Mouse (Mus musculus): ENCODE measurements around the gene Gm2956.
"Not testable (repeated sequence)": the region's sequence is repeated elsewhere in the genome, so short reads cannot be mapped to it uniquely, and the experiment has no call there.

Gm2956 gene

DNA sequence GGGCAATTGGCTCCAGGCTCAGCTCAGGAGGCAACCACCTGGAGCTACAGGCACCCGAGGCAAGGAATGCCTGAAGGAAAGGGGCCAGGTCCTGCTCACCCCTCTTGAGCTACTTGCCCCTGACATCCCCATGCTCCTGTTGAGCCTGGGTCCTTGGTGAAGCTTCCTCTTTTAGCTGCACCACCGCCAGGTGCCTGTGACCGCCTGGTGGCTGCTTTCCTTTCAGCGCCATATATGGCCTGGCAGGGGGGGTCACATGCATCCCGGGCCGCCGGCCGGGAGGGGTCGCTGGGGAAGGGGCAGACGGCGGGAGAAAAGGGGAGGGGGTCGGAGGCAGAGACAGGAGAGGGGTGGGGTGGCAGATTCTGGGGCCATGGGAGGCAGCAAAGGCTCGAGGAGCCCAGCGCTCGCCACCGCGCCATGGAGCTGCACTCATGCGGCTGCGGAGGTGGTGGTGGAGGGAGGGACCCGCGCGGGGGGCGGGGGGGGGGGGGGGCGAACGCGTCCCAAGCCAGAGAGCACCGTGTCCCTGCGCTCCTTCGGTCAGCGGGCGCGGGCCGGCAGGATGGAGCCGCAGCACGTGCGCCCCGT is at the start of gene Gm2956:
TSS of gene Gm2956 (plus strand) at position 541 of the 591 bp plus-strand sequence.
- not testable (repeated sequence) for DNase-seq

- not testable (repeated sequence) for DNase-seq
These were observed 979 bp downstream of the Gm2956 start for GRCm38 (mm10) chr14:3333406-3333805.

- not testable (repeated sequence) for DNase-seq
These were observed 62.4 kb downstream of the Gm2956 start, which contains the start of gene Gm10413 for GRCm38 (mm10) chr14:3394793-3395192. Gene Gm10413, plus strand, starts transcription at chr14:3395093.

Measured in thymus, postnatal 14 days (tissue).